Mouse (Mus musculus): ENCODE data around the gene Nit2. TPM values are rescaled to one million over a fixed set of nuclear protein-coding genes. Genes with fewer than 3 reads are reported as not detected.
A peak's percentile ranks its signal among the peaks of the same experiment; 100 is the strongest.

Gene Nit2
- 76.3 and 88.5 TPM in 2 replicates for polyA plus RNA-seq (2015; fragmentation: Nextera tagmentation; extraction: Ambion mirVana)

DNA sequence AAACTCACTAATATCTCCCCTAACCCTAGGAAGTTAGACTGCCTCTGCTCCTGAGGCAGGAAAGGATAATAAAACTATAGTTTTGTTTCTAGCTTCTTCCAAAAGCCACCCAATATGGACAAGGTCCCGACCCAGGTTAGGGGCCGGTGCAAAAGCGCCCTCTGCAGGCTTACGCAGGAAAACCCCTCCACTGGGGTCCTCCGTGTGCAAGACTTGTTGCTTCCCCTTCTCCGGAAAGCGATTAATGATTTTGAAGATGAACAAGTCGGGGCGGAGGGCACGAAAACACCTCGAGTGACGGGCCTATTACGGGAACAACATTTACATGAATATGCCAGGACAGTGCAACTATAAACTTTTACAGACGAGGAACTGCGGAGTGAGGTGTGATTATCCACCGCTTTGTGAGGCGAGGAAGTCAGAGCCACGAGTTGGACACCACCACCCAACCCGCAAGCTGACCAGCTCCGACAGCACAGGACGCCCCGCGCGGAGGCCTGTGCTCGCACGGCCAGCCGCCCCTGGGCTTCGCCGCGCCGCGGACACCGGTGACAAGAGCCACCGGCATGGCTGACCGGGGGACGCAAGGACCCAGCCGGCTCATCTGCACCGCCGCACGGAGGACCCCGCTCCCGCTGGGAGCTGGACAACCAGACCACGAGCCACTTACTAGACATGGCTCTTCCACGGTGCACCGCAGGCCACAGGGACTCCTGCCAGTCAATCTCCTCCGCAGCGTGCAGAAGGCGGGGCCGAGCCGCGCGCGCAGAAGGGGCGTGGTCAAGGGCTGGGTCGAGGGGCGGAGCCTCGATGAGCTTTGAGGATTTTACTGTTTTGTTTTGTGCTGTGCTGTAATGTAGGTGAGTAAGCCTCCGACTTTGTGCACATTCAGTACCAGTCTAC, at the start of gene Nit2:
Gene Nit2, minus strand, starts transcription at position 731 of the 903 bp plus-strand sequence.
- Histone ChIP-seq H3K9ac (peak within 1 kb of the TSS; percentile 88), H3K27ac (peak within 1 kb of the TSS; percentile 95), H3K4me1 (peaks cover 2% of the 10 kb centered on the region; the same call in 1 of the 2 replicates), H3K4me3 (replicated peaks) (peak within 1 kb of the TSS; percentile 95), H3K36me3 (0 out of 2 replicates have a peak, but pooled peaks cover 2% of the 10 kb centered on the region), H3K9me3 (no peaks in the 10 kb centered on the region), H3K4me2 (peak within 1 kb of the TSS; percentile 71), H3K27me3 (replicated peaks) (no peaks in the 10 kb centered on the region)
- peak; percentile 96 for ATAC-seq (ENCODE audit: insufficient read depth, low FRiP score, low read depth)
- WGBS = under 1% methylated on average over 58 of the region's 58 CpGs

DNA sequence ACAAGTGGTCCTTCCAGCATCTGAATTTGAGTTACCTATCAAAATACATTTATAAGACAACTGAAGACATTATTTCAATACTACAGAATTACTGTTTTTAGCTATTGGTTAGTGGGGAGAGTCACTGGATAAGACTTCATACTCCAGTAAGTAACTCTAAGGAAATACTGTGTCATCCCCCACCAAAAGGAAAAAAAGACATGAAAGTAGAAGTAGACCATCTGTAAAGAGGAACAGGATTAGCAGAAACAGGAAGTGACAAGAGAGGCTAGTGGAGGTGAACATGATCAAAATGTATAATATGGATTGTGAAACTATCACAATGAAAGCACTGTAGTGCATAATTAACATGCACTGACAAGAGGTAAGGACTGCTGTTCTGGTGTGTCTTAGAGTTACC, 48.8 kb upstream of the Nit2 start:
- Histone ChIP-seq H3K4me1 (no peaks in the 10 kb centered on the region), H3K4me2 (no peak overlapping the region), H3K9me3 (no peaks in the 10 kb centered on the region), H3K4me3 (replicated peaks) (no peak overlapping the region), H3K9ac (no peak overlapping the region), H3K27me3 (replicated peaks) (no peaks in the 10 kb centered on the region), H3K36me3 (peaks cover 7% of the 10 kb centered on the region; the same call in 1 of the 2 replicates), H3K27ac (no peak overlapping the region; the same call in 1 of the 2 replicates)
- no peak for ATAC-seq (ENCODE audit: insufficient read depth, low FRiP score, low read depth)

DNA sequence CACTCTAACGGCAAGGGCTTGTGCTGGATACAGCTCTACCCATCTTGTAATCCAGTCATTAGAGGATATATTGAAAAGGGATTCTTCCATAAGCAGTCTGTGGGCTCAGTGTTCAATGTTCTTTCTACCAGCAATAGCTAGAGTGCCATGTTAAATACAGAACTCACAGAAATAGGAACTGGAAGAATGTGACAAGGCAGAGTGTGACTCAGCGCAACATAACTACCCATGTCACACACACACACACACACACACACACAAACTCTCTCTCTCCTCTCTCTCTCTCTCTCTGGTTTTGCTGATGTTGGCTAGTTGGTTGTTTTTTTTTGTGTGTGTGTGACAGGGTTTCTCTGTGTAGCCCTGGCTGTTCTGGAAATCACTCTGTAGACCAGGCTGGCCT, 43.9 kb upstream of the Nit2 start:
- Histone ChIP-seq H3K27ac (no peak overlapping the region), H3K9me3 (no peaks in the 10 kb centered on the region), H3K4me3 (replicated peaks) (no peak overlapping the region), H3K27me3 (replicated peaks) (no peaks in the 10 kb centered on the region), H3K4me1 (no peaks in the 10 kb centered on the region), H3K4me2 (no peak overlapping the region), H3K36me3 (0 out of 2 replicates have a peak, but pooled peaks cover 8% of the 10 kb centered on the region), H3K9ac (no peak overlapping the region)
- ATAC-seq (ENCODE audit: insufficient read depth, low FRiP score, low read depth) = no peak
- WGBS = 90% methylated on average over 2 of the region's 2 CpGs

DNA sequence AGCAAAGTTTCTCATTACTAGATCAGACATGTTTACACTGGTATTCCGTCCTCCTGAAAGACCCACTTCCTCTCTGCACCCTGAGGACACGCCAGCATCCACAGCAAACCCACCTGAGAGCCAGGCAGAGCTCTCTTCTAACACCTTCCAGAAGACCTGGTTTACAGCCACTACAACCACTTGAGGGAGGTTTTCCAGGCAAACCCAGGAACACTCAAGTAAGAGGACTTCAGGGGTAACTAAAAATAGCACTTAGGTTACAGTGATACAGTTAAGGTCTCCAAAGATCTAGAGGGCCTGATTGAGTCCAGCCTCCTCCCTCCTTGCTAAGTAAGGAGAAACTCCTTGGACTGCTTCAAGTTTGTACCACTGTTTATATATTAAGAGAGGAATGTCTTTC, 41.2 kb upstream of the Nit2 start:
- H3K9ac ChIP-seq = no peak overlapping the region
- no peak overlapping the region for H3K27ac ChIP-seq
- no peak overlapping the region for H3K4me2 ChIP-seq
- no peaks in the 10 kb centered on the region for H3K4me1 ChIP-seq
- no peak overlapping the region for H3K4me3 ChIP-seq (replicated peaks)
- H3K36me3 ChIP-seq = 0 out of 2 replicates have a peak, but pooled peaks cover 8% of the 10 kb centered on the region
- H3K9me3 ChIP-seq = no peaks in the 10 kb centered on the region
- WGBS = 93% methylated on average over 2 of the region's 2 CpGs
- no peaks in the 10 kb centered on the region for H3K27me3 ChIP-seq (replicated peaks)
- no peak for ATAC-seq (ENCODE audit: insufficient read depth, low FRiP score, low read depth)

DNA sequence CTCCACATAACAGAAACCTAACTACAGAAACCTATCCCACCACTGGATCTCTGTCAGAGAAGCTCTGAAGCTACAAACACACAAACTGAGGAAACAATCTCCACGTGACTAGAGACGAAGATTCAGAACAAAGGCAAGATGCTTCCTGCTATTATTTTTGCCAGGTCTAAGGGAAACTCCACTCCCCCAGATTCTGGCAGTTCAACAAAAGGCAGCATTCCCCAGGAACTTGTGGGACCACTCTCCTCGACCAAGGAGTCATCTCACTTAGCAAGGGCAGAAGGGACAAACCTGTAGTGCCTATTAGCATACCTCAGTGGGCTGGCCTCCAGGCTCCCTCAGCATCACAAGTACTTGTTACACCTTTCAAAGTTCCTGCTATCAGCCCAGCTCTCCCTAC, 30.1 kb upstream of the Nit2 start:
- no peak for ATAC-seq (ENCODE audit: insufficient read depth, low FRiP score, low read depth)
- Histone ChIP-seq H3K27ac (no peak overlapping the region), H3K36me3 (peaks cover 4% of the 10 kb centered on the region; the same call in 1 of the 2 replicates), H3K4me2 (no peak overlapping the region), H3K9me3 (no peaks in the 10 kb centered on the region), H3K27me3 (replicated peaks) (no peaks in the 10 kb centered on the region), H3K4me3 (replicated peaks) (no peak overlapping the region), H3K4me1 (no peaks in the 10 kb centered on the region), H3K9ac (no peak overlapping the region)
- 69% methylated on average over 3 of the region's 3 CpGs for WGBS

DNA sequence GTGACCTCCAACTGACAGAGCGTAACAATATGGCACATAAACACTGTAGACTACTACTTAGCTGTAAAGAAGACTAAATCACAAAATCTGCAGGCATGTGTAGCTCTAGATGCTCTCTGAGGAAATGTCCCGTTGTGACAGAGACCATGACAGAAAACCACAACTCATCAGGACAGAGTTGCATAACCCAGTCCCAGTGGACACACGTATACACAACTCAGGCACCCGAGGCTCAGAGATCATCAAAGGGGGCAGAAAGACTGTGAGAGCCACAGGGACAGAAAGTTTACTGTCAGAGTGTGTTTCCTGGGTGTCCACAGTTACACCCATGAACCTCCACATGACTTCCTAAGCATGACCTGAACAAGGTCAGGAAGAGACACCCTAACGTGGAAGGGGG, 29.4 kb upstream of the Nit2 start:
- H3K4me3 ChIP-seq (replicated peaks) = no peak overlapping the region
- no peaks in the 10 kb centered on the region for H3K9me3 ChIP-seq
- no peak overlapping the region for H3K27ac ChIP-seq
- WGBS = 86% methylated on average over 5 of the region's 5 CpGs
- no peak overlapping the region for H3K4me2 ChIP-seq
- ATAC-seq (ENCODE audit: insufficient read depth, low FRiP score, low read depth) = no peak
- H3K27me3 ChIP-seq (replicated peaks) = no peaks in the 10 kb centered on the region
- H3K36me3 ChIP-seq = peaks cover 8% of the 10 kb centered on the region
- no peaks in the 10 kb centered on the region for H3K4me1 ChIP-seq
- H3K9ac ChIP-seq = no peak overlapping the region

DNA sequence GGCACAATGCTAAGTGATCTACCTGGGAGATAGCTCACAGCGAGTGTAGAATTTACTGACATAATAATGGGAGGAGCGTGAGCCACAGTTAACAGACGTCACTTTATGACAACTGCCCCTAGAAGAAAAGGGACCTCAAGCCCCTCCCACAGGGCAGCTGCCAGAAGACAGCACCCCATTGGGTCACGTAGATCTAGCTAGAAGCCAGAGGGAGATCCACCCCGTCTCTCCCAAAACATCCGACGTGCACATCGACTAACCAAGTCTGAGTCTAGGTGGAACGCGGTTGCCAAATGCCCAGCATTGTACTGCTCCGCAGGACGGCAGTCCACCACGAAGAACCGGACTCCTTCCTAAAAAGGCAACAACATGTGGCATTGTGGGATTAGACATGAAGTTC, 24.1 kb upstream of the Nit2 start:
- no peak for ATAC-seq (ENCODE audit: insufficient read depth, low FRiP score, low read depth)
- H3K27me3 ChIP-seq (replicated peaks) = no peaks in the 10 kb centered on the region
- H3K4me2 ChIP-seq = no peak overlapping the region
- H3K27ac ChIP-seq = no peak overlapping the region
- 92% methylated on average over 14 of the region's 14 CpGs for WGBS
- no peak overlapping the region for H3K9ac ChIP-seq
- H3K4me1 ChIP-seq = no peaks in the 10 kb centered on the region
- no peaks in the 10 kb centered on the region for H3K9me3 ChIP-seq
- H3K4me3 ChIP-seq (replicated peaks) = no peak overlapping the region
- H3K36me3 ChIP-seq = peaks cover 10% of the 10 kb centered on the region

DNA sequence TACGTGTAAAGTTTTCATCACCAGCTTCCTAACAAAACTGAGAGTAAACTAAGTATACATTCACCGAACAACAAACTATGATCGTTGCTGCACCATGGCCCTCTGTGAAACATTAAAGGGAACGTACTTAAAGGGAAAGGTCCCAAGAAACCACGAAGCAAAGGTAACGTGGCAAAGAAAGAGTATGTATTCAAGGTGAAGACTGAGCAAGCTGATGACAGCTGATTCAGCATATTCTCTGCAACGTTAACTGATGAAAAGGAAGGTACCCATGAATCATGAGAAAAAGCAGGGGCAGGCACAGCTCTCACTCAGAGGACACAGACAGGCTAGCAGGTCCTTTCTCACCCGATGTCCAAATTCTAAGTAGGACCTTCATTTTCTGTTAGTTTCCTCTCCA, 23.2 kb upstream of the Nit2 start:
- H3K27me3 ChIP-seq (replicated peaks) = no peaks in the 10 kb centered on the region
- peaks cover 10% of the 10 kb centered on the region for H3K36me3 ChIP-seq
- no peaks in the 10 kb centered on the region for H3K9me3 ChIP-seq
- 91% methylated on average over 8 of the region's 8 CpGs for WGBS
- no peak for ATAC-seq (ENCODE audit: insufficient read depth, low FRiP score, low read depth)
- no peak overlapping the region for H3K4me3 ChIP-seq (replicated peaks)
- H3K9ac ChIP-seq = no peak overlapping the region
- H3K4me1 ChIP-seq = no peaks in the 10 kb centered on the region
- no peak overlapping the region for H3K27ac ChIP-seq
- H3K4me2 ChIP-seq = no peak overlapping the region

DNA sequence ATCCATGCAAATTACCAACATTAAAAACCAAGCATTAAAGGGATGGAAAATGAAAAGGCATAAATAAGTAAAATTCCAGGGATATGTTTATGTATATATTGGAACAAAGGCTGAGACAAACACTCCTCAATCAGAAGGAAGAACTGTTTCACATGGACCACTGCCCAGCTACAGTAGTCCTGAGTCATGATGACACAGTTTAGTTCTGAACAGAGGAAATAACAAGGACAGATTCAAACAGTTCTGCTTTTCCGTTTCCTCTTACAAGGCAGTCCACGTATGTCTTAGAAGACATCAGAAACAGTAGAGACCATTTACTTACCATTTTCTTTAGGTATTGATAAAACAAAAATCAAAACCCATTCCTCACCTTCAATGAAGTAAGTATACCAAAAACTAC, 22.4 kb upstream of the Nit2 start:
- peaks cover 10% of the 10 kb centered on the region for H3K36me3 ChIP-seq
- H3K9me3 ChIP-seq = no peaks in the 10 kb centered on the region
- whole genome bisulfite sequencing = 76% methylated on average over 2 of the region's 2 CpGs

DNA sequence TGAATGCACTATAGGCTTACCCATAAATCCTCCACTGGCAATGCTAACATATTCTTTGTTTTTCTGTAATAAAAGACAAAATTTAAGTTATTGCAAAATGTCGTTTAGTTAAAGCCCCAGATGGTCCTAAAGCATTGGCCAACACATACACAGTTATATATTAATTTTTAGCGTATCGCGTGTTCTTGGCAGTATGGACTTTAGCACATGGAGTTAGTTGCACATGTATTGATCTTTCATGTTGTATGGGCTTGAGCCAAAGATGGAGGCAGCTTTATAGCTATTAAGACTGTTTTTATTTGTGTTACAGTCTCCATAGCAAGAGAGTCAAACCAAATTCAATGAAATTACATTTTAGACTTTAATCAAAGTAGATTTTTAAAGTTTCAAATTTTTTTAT, 19.5 kb upstream of the Nit2 start:
- Histone ChIP-seq H3K9me3 (no peaks in the 10 kb centered on the region), H3K36me3 (peaks cover 11% of the 10 kb centered on the region), H3K4me3 (replicated peaks) (no peak overlapping the region), H3K4me1 (no peaks in the 10 kb centered on the region), H3K27ac (no peak overlapping the region), H3K9ac (no peak overlapping the region), H3K27me3 (replicated peaks) (no peaks in the 10 kb centered on the region), H3K4me2 (no peak overlapping the region)
- no peak for ATAC-seq (ENCODE audit: insufficient read depth, low FRiP score, low read depth)
- WGBS = 93% methylated on average over 4 of the region's 4 CpGs

More for the DNA sequence above, 22.4 kb upstream of the Nit2 start:
- Histone ChIP-seq H3K27me3 (replicated peaks) (no peaks in the 10 kb centered on the region), H3K4me2 (no peak overlapping the region), H3K9ac (no peak overlapping the region), H3K27ac (no peak overlapping the region), H3K4me3 (replicated peaks) (no peak overlapping the region), H3K4me1 (no peaks in the 10 kb centered on the region)
- no peak for ATAC-seq (ENCODE audit: insufficient read depth, low FRiP score, low read depth)

DNA sequence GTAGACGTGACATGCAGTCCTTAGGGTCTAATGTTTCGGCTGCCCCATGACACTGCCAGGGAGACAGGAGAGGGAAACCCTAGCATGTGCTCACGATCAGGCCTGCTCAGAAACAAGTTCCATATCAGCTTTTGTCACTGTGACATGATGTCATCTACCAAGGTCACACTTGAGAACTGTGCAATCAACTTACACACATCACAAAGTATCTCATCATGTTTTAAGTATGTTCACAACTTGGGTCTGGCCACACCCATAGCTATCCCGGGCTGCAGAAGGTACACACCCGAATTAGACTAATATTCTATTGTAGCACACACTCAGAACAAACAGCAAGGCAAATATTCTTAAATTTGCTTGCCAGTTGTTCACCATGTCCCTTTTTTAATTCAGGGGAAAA, 14.9 kb upstream of the Nit2 start:
- 77% methylated on average over 5 of the region's 5 CpGs for WGBS
- H3K27ac ChIP-seq = no peak overlapping the region
- no peak overlapping the region for H3K4me3 ChIP-seq (replicated peaks)
- H3K9me3 ChIP-seq = no peaks in the 10 kb centered on the region
- no peaks in the 10 kb centered on the region for H3K4me1 ChIP-seq
- H3K4me2 ChIP-seq = no peak overlapping the region
- no peaks in the 10 kb centered on the region for H3K27me3 ChIP-seq (replicated peaks)
- ATAC-seq (ENCODE audit: insufficient read depth, low FRiP score, low read depth) = no peak
- H3K9ac ChIP-seq = no peak overlapping the region
- peaks cover 11% of the 10 kb centered on the region; the same call in 1 of the 2 replicates for H3K36me3 ChIP-seq

DNA sequence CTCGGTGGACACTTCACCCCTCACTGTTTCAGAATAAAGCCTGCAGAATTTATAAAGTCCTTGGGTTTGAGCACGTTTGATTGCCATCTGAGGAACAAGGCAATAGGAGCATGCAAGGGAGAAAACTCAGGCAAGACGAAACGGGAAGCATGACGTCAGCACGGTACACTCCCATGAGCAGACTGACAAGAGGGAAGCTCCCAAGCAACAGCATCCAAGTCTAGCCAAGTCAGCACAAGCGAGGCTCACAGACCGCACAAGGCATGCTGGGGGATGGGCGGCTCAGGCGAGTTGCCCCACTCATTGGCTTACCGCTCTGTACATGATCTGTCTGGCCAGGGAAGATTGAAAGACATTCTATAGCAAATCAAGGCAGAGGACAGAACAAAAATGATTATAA, 14.0 kb upstream of the Nit2 start:
- 82% methylated on average over 11 of the region's 11 CpGs for WGBS
- H3K27me3 ChIP-seq (replicated peaks) = no peaks in the 10 kb centered on the region
- no peaks in the 10 kb centered on the region for H3K9me3 ChIP-seq
- H3K4me3 ChIP-seq (replicated peaks) = no peak overlapping the region
- H3K4me2 ChIP-seq = no peak overlapping the region
- H3K9ac ChIP-seq = no peak overlapping the region
- H3K27ac ChIP-seq = no peak overlapping the region
- H3K36me3 ChIP-seq = peaks cover 11% of the 10 kb centered on the region; the same call in 1 of the 2 replicates
- no peak for ATAC-seq (ENCODE audit: insufficient read depth, low FRiP score, low read depth)
- H3K4me1 ChIP-seq = no peaks in the 10 kb centered on the region
